Mouse (Mus musculus) embryonic facial prominence, embryonic 11.5 days (tissue): ENCODE measurements at regions not wholly inside any gene's neighbourhood (a gene's known extent, or its start where the extent isn't known, plus 50 kb on each side); places are given as distances from the start of the nearest gene placed in this dataset.

Experiments
- ATAC-seq: fragments of 200-750 bp; cut with Nextera tagmentation; replicated peaks from 2 replicates; pipeline ENCODE4 v1.8.0; 2017; ENCODE audit warnings: low read depth; ENCODE audit not compliant: insufficient number of reproducible peaks, low FRiP score, low TSS enrichment
- DNase-seq: peaks from one replicate; pipeline ENCODE4 v3.0.0-alpha.2; 2015; ENCODE audit warnings: low spot score
- H3K27ac ChIP-seq: fragments of 300-500 bp; sonication (generic); replicated peaks from 2 replicates; pipeline ENCODE4 v1.5.1; 2014; ENCODE audit warnings: mild to moderate bottlenecking, low read depth, low read length, control low read depth
- H3K27me3 ChIP-seq: fragments of 300-500 bp; sonication (generic); 2 replicates; pipeline ENCODE4 v1.6.1; 2014; ENCODE audit warnings: mild to moderate bottlenecking, low read length, moderate library complexity, mixed read lengths; ENCODE audit not compliant: control insufficient read depth, insufficient read depth
- H3K36me3 ChIP-seq: fragments of 300-500 bp; sonication (generic); replicated peaks from 2 replicates; pipeline ENCODE4 v1.6.1; 2014; ENCODE audit warnings: low read depth, mild to moderate bottlenecking, low read length, moderate library complexity, mixed read lengths; ENCODE audit not compliant: control insufficient read depth, insufficient read depth
- H3K4me1 ChIP-seq: fragments of 300-500 bp; sonication (generic); 2 replicates; pipeline ENCODE4 v1.6.1; 2014; ENCODE audit warnings: low read length, mixed read lengths; ENCODE audit not compliant: control insufficient read depth, insufficient read depth
- H3K4me2 ChIP-seq: fragments of 300-500 bp; sonication (generic); 2 replicates; pipeline ENCODE4 v1.6.1; 2014; ENCODE audit warnings: low read depth, mild to moderate bottlenecking, control low read depth, low read length, moderate library complexity
- H3K4me3 ChIP-seq: fragments of 300-500 bp; sonication (generic); 2 replicates; pipeline ENCODE4 v1.5.1; 2014; ENCODE audit warnings: low read depth, low read length, control low read depth
- H3K9ac ChIP-seq: fragments of 300-500 bp; sonication (generic); replicated peaks from 2 replicates; pipeline ENCODE4 v1.6.1; 2014; ENCODE audit warnings: mild to moderate bottlenecking, control low read depth, low read length
- H3K9me3 ChIP-seq: fragments of 300-500 bp; sonication (generic); replicated peaks from 2 replicates; pipeline ENCODE4 v1.6.1; 2016; ENCODE audit warnings: mild to moderate bottlenecking, low read length, inconsistent platforms, mixed read lengths; ENCODE audit not compliant: control insufficient read depth
- WGBS: fragments of 180-500 bp; shearing (Covaris S2); extraction: QIAGEN DNeasy Blood & Tissue Kit; methylation state at CpG from one replicate; pipeline ENCODE4 v1.1.7; 2014; 5-methylcytosine and 5-hydroxymethylcytosine counted together

GRCm38 (mm10) chr17:3962176-3962575 is 266.1 kb upstream of the Nox3 start:
- Histone ChIP-seq H3K4me3 (no peak overlapping the region), H3K27ac (no peak overlapping the region), H3K36me3 (no peaks in the 10 kb centered on the region), H3K4me1 (no peaks in the 10 kb centered on the region), H3K9me3 (no peaks in the 10 kb centered on the region), H3K4me2 (no peak overlapping the region), H3K27me3 (no peaks in the 10 kb centered on the region), H3K9ac (no peak overlapping the region)
- no peak for ATAC-seq
- no peak for DNase-seq
- 93% methylated on average over 3 of the region's 3 CpGs for WGBS

DNA sequence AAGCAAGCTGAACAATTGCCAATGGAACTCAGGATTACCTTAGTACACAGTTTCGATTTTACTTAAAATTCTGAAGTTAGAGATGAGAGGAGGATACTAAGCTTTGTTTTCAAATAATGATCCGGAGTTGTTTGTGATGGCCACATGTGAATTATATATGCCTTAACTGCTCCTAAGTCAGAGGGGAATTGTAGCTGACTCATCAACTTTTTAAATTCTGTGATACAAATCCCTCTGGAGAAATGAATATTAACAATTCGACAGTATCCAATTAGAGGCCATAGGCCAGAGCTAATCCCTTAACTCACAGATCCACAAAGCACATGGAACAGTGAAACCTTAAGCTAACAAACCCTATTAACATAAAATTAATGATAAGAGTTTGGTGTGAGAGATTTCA is 250.5 kb upstream of the Nox3 start:
- no peaks in the 10 kb centered on the region for H3K36me3 ChIP-seq
- H3K4me3 ChIP-seq = no peak overlapping the region
- no peak for DNase-seq
- no peak overlapping the region for H3K27ac ChIP-seq
- no peaks in the 10 kb centered on the region for H3K27me3 ChIP-seq
- H3K9me3 ChIP-seq = no peaks in the 10 kb centered on the region
- no peak overlapping the region for H3K4me2 ChIP-seq
- WGBS = 88% methylated on average over 3 of the region's 3 CpGs
- no peak for ATAC-seq
- no peaks in the 10 kb centered on the region for H3K4me1 ChIP-seq
- H3K9ac ChIP-seq = no peak overlapping the region

GRCm38 (mm10) chr17:3936361-3936760 is 240.3 kb upstream of the Nox3 start:
- 76% methylated on average over 4 of the region's 4 CpGs for WGBS

GRCm38 (mm10) chr17:3933208-3933607 is 237.1 kb upstream of the Nox3 start:
- ATAC-seq (no peak), DNase-seq (no peak)
- Histone ChIP-seq H3K27me3 (no peaks in the 10 kb centered on the region), H3K9me3 (no peaks in the 10 kb centered on the region), H3K4me3 (no peak overlapping the region), H3K9ac (no peak overlapping the region), H3K36me3 (no peaks in the 10 kb centered on the region), H3K4me2 (no peak overlapping the region), H3K27ac (no peak overlapping the region), H3K4me1 (no peaks in the 10 kb centered on the region)
- 65% methylated on average over 4 of the region's 4 CpGs for WGBS

More at GRCm38 (mm10) chr17:3936361-3936760, 240.3 kb upstream of the Nox3 start:
- H3K4me1 ChIP-seq = no peaks in the 10 kb centered on the region
- no peaks in the 10 kb centered on the region for H3K36me3 ChIP-seq
- no peak overlapping the region for H3K4me3 ChIP-seq
- no peak for ATAC-seq
- H3K9me3 ChIP-seq = no peaks in the 10 kb centered on the region
- H3K27ac ChIP-seq = no peak overlapping the region
- no peak overlapping the region for H3K9ac ChIP-seq
- H3K27me3 ChIP-seq = no peaks in the 10 kb centered on the region
- no peak for DNase-seq
- H3K4me2 ChIP-seq = no peak overlapping the region

- Histone ChIP-seq H3K9ac (no peak overlapping the region), H3K27me3 (no peaks in the 10 kb centered on the region), H3K36me3 (no peaks in the 10 kb centered on the region), H3K4me1 (no peaks in the 10 kb centered on the region), H3K27ac (no peak overlapping the region), H3K4me2 (no peak overlapping the region), H3K4me3 (no peak overlapping the region), H3K9me3 (no peaks in the 10 kb centered on the region)
- WGBS = 80% methylated on average over 5 of the region's 5 CpGs
- DNase-seq = no peak
- no peak for ATAC-seq
Observed at GRCm38 (mm10) chr17:3932071-3932470, 236.0 kb upstream of the Nox3 start.

DNA sequence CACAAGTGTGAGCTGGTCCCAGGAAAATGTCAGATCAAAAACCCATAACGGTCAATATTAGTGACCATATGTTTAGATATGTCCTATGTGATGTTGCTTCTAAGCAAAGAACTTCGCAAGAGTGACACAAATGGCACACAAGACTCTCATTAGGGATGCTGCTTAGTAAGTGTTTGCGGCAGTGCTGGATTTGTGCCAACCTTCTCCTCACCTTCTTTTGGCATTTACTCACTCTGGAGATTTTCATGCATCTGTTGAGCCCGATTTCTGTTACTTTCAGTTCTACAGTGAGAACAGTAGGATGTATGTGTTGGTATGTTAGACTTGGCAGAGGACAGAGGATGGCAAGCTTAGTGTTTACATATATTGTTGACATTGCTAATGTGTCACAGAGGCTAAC is 231.0 kb upstream of the Nox3 start:
- WGBS = 90% methylated on average over 4 of the region's 4 CpGs

DNA sequence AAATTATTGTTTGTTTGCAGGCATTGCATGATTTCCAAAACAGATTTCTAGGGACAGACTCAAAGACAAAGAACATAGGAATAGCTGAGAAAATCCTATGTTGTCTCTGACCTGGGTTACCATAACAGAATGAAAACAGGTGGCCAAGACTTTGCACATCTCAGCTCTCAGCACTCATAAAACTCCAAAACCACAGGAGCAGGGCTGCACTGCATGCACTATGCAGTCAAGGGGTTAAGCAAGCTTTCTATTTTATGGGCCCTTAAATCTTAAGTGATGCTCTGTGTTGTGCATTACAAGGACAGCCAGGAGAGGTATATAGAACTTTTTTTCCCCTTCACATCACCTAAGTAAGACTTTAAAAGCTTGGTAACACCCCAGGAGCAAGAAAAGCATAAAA is 224.2 kb upstream of the Nox3 start:
- no peak overlapping the region for H3K9ac ChIP-seq
- no peak overlapping the region for H3K4me2 ChIP-seq
- H3K4me1 ChIP-seq = no peaks in the 10 kb centered on the region
- H3K36me3 ChIP-seq = no peaks in the 10 kb centered on the region
- H3K9me3 ChIP-seq = no peaks in the 10 kb centered on the region
- H3K4me3 ChIP-seq = no peak overlapping the region
- DNase-seq (no peak), ATAC-seq (no peak)
- no peaks in the 10 kb centered on the region for H3K27me3 ChIP-seq
- no peak overlapping the region for H3K27ac ChIP-seq

More for the DNA sequence above, 231.0 kb upstream of the Nox3 start:
- Histone ChIP-seq H3K4me1 (no peaks in the 10 kb centered on the region), H3K9me3 (no peaks in the 10 kb centered on the region), H3K36me3 (no peaks in the 10 kb centered on the region), H3K9ac (no peak overlapping the region), H3K4me2 (no peak overlapping the region), H3K27ac (no peak overlapping the region), H3K4me3 (no peak overlapping the region), H3K27me3 (no peaks in the 10 kb centered on the region)
- no peak for ATAC-seq
- no peak for DNase-seq

GRCm38 (mm10) chr17:3892826-3893225 is 196.8 kb upstream of the Nox3 start:
- H3K4me1 ChIP-seq = no peaks in the 10 kb centered on the region
- 80% methylated on average over 3 of the region's 3 CpGs for WGBS
- H3K27ac ChIP-seq = no peak overlapping the region
- H3K9ac ChIP-seq = no peak overlapping the region
- H3K4me2 ChIP-seq = no peak overlapping the region
- no peak overlapping the region for H3K4me3 ChIP-seq
- no peak for DNase-seq
- ATAC-seq = no peak
- no peaks in the 10 kb centered on the region for H3K27me3 ChIP-seq
- no peaks in the 10 kb centered on the region for H3K9me3 ChIP-seq
- no peaks in the 10 kb centered on the region for H3K36me3 ChIP-seq
